Comparison of ENCODE assay signal across 22 mouse cellular contexts in the genomic region with DNA sequence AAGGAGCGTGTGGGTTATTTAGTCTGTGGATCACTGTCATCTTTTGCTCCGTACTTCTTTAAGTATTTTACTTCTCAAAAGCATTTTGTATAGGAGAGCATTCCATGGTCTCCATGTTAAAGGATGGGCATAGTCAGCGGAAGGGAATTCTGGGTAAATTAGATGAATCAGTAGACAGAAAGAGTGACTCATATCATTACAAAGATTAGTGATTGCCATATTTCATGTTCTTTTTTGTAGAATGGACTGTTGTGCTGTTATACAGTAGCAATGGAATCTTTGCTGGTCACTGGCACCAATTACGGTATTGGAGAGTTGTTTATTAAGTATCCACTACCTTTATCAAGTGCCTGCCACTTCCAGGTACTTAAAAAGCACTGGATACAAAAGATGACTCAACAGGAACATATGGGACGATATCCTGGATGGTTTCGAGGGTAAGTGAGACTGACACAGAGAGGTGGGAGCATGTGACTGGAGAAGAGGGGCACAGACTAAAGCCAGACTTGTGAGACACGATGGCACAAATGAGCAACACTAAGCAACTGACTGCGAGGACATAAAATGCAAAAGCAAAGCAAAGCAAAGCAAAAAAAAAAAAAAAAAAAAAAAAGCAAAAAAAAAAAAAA.
"Had no signal": no experiment of that assay in that cellular context is flagged by ENCODE, and none has a peak within 500 bp of the region (broad histone marks: within the 10 kb centered on the region; RNA-seq: fewer than 3 reads in every experiment).

No protein-coding gene starts in this region.

- DNase-seq: kidney, adult 9 months; kidney, postnatal 14 days; kidney, postnatal 4 days; left cerebral cortex, postnatal 4 days; liver, postnatal 0 days; lung, embryonic 14.5 days; midbrain, embryonic 14.5 days; right cerebral cortex, adult 18-20 months; right cerebral cortex, postnatal 14 days; right cerebral cortex, postnatal 4 days; thymus, adult 2 months; thymus, postnatal 14 days; thymus, postnatal 4 days had no signal

- H3K9me3 ChIP-seq: limb, embryonic 12.5 days; limb, embryonic 15.5 days; megakaryocyte, embryonic 14.5 days; midbrain, embryonic 10.5 days; neural tube, embryonic 13.5 days had no signal

- ATAC-seq: liver, postnatal 0 days; lung, postnatal 0 days had no signal

- H3K9ac ChIP-seq: limb, embryonic 12.5 days; limb, embryonic 15.5 days; liver, embryonic 14.5 days; liver, postnatal 0 days; lung, embryonic 14.5 days; neural tube, embryonic 13.5 days had no signal

- H3K36me3 ChIP-seq: limb, embryonic 12.5 days; midbrain, embryonic 10.5 days; neural tube, embryonic 13.5 days had no signal

- H3K27me3 ChIP-seq: limb, embryonic 12.5 days; limb, embryonic 15.5 days; neural tube, embryonic 13.5 days had no signal

- H3K27ac ChIP-seq: limb, embryonic 12.5 days; limb, embryonic 15.5 days; liver, embryonic 14.5 days; midbrain, embryonic 10.5 days; neural tube, embryonic 13.5 days; stomach, postnatal 0 days had no signal

- H3K4me2 ChIP-seq: limb, embryonic 12.5 days; limb, embryonic 15.5 days; liver, embryonic 11.5 days; neural tube, embryonic 13.5 days had no signal

- H3K4me3 ChIP-seq: limb, embryonic 12.5 days; limb, embryonic 15.5 days; megakaryocyte, embryonic 14.5 days; midbrain, embryonic 10.5 days; neural tube, embryonic 13.5 days had no signal
